Mouse (Mus musculus): ENCODE measurements around the gene Spns3. TPM values are rescaled to one million over a fixed set of nuclear protein-coding genes. Genes with fewer than 3 reads are reported as not detected.

Spns3 gene
- total and polyA plus RNA-seq, 3 experiments, result 5.2 to 12.7 TPM; not detected in 1

- TF ChIP-seq GATA1 (IDR thresholded peaks at IDR 0.05; ENCODE audit: low read depth, low read length), result peak; percentile 52; the same call in 1 of the 2 replicates
- TF ChIP-seq MAFK (IDR thresholded peaks at IDR 0.05; ENCODE audit: borderline replicate concordance, low read depth, low read length), result no peak
- TF ChIP-seq BHLHE40 (IDR thresholded peaks at IDR 0.05; ENCODE audit: borderline replicate concordance, low read depth, low read length), result peak; percentile 72
- TF ChIP-seq POLR2AphosphoS5 (IDR thresholded peaks at IDR 0.05; ENCODE audit: borderline replicate concordance, low read depth, low read length), result no peak
These were observed at the start of gene Spns3 (continued) for GRCm38 (mm10) chr11:72550134-72550988.

GRCm38 (mm10) chr11:72597780-72598179 is 47.5 kb upstream of the Spns3 start:
- Histone ChIP-seq H3K27me3 (ENCODE audit: control insufficient read depth in 1 of 2, insufficient read depth in 2 of 2, low read length in 2 of 2) (no peaks in the 10 kb centered on the region), H3K4me1 (ENCODE audit: control insufficient read depth in 1 of 2, insufficient read depth in 2 of 2, low read length in 2 of 2) (peaks cover 6 to 19% of the 10 kb centered on the region in 2 experiments), H3K9me3 (replicated peaks; ENCODE audit: insufficient read depth, low read length) (no peaks in the 10 kb centered on the region), H3K9ac (ENCODE audit: control insufficient read depth, low read depth, low read length, poor library complexity, severe bottlenecking) (no peak overlapping the region), H3K4me3 (ENCODE audit: control insufficient read depth in 1 of 2, insufficient read depth in 1 of 2, low read depth in 2 of 2, low read length in 2 of 2) (no peak overlapping the region), H3K36me3 (ENCODE audit: control insufficient read depth in 1 of 2, insufficient read depth in 2 of 2, low read length in 2 of 2) (peaks cover 0 to 13% of the 10 kb centered on the region in 2 experiments; a peak in 2 of 4 replicates), H3K79me2 (ENCODE audit: control insufficient read depth, insufficient read depth, low read length, poor library complexity) (no peaks in the 10 kb centered on the region), H3K27ac (ENCODE audit: control insufficient read depth, low read depth, low read length) (no peak overlapping the region)
- DNase-seq (ENCODE audit: low read depth, low spot score), result no peak
- no peak for TF ChIP-seq MEF2A (IDR thresholded peaks at IDR 0.05; ENCODE audit: extremely low read depth, insufficient replicate concordance, low read depth, low read length, poor library complexity, severe bottlenecking)
- TF ChIP-seq CTCF (IDR thresholded peaks at IDR 0.05 in 2 of 3, conservative IDR thresholded peaks at IDR 0.05 in 1 of 3; ENCODE audit: control insufficient read depth in 1 of 3, insufficient read depth in 1 of 3, low read depth in 2 of 3, low read length in 3 of 3, poor library complexity in 1 of 3, severe bottlenecking in 1 of 3), result no peak
- TF ChIP-seq ELF1 (IDR thresholded peaks at IDR 0.05; ENCODE audit: low read depth, low read length), result no peak
- TF ChIP-seq ZC3H11A (IDR thresholded peaks at IDR 0.05; ENCODE audit: low read depth, low read length), result no peak
- no peak for TF ChIP-seq MYC (IDR thresholded peaks at IDR 0.05; ENCODE audit: low read depth, low read length)
- TF ChIP-seq CHD1 (IDR thresholded peaks at IDR 0.05; ENCODE audit: low read depth, low read length), result no peak
- no peak for TF ChIP-seq MYB (IDR thresholded peaks at IDR 0.05; ENCODE audit: low read depth, low read length)

GRCm38 (mm10) chr11:72595010-72595737 is 44.9 kb upstream of the Spns3 start:
- peaks cover 6 to 19% of the 10 kb centered on the region in 2 experiments for H3K4me1 ChIP-seq (ENCODE audit: control insufficient read depth in 1 of 2, insufficient read depth in 2 of 2, low read length in 2 of 2)
- peaks cover 0 to 13% of the 10 kb centered on the region in 2 experiments; a peak in 2 of 4 replicates for H3K36me3 ChIP-seq (ENCODE audit: control insufficient read depth in 1 of 2, insufficient read depth in 2 of 2, low read length in 2 of 2)
- DNase-seq (ENCODE audit: low read depth, low spot score), result peak; percentile 63
- no peak overlapping the region for H3K4me3 ChIP-seq (ENCODE audit: control insufficient read depth in 1 of 2, insufficient read depth in 1 of 2, low read depth in 2 of 2, low read length in 2 of 2)
- H3K9me3 ChIP-seq (replicated peaks; ENCODE audit: insufficient read depth, low read length), result no peaks in the 10 kb centered on the region
- H3K27ac ChIP-seq (ENCODE audit: control insufficient read depth, low read depth, low read length), result no peak overlapping the region
- H3K27me3 ChIP-seq (ENCODE audit: control insufficient read depth in 1 of 2, insufficient read depth in 2 of 2, low read length in 2 of 2), result no peaks in the 10 kb centered on the region
- TF ChIP-seq ETS1 (IDR thresholded peaks at IDR 0.05; ENCODE audit: low read depth, low read length) (no peak), MYC (IDR thresholded peaks at IDR 0.05; ENCODE audit: low read depth, low read length) (no peak), POLR2AphosphoS2 (IDR thresholded peaks at IDR 0.05; ENCODE audit: low read length) (no peak), EP300 (IDR thresholded peaks at IDR 0.05; ENCODE audit: low read depth in 1 of 2, low read length in 2 of 2) (peak in 1 of 2 experiments; percentile 51; a peak in 1 of 4 replicates), NRF1 (IDR thresholded peaks at IDR 0.05; ENCODE audit: insufficient read depth, low read depth, low read length, poor library complexity, severe bottlenecking) (no peak), GATA1 (IDR thresholded peaks at IDR 0.05; ENCODE audit: low read depth, low read length) (peak; percentile 62; the same call in 1 of the 2 replicates), TCF12 (IDR thresholded peaks at IDR 0.05; ENCODE audit: low read depth, low read length) (0 out of 2 replicates have a peak, but pooled peaks have one; percentile 18), CTCF (IDR thresholded peaks at IDR 0.05 in 2 of 3, conservative IDR thresholded peaks at IDR 0.05 in 1 of 3; ENCODE audit: control insufficient read depth in 1 of 3, insufficient read depth in 1 of 3, low read depth in 2 of 3, low read length in 3 of 3, poor library complexity in 1 of 3, severe bottlenecking in 1 of 3) (no peak), MAZ (IDR thresholded peaks at IDR 0.05; ENCODE audit: low read depth, low read length) (no peak), ZC3H11A (IDR thresholded peaks at IDR 0.05; ENCODE audit: low read depth, low read length) (no peak), MXI1 (IDR thresholded peaks at IDR 0.05; ENCODE audit: low read depth, low read length) (no peak), SIN3A (IDR thresholded peaks at IDR 0.05; ENCODE audit: low read length) (no peak), RCOR1 (IDR thresholded peaks at IDR 0.05; ENCODE audit: low read depth, low read length) (no peak), ZNF384 (IDR thresholded peaks at IDR 0.05; ENCODE audit: low read depth, low read length) (peak; percentile 91), POLR2AphosphoS5 (IDR thresholded peaks at IDR 0.05; ENCODE audit: borderline replicate concordance, low read depth, low read length) (no peak), USF1 (IDR thresholded peaks at IDR 0.05; ENCODE audit: low read depth, low read length) (no peak), TAL1 (IDR thresholded peaks at IDR 0.05; ENCODE audit: low read length) (no peak), BHLHE40 (IDR thresholded peaks at IDR 0.05; ENCODE audit: borderline replicate concordance, low read depth, low read length) (no peak)
- no peak overlapping the region for H3K9ac ChIP-seq (ENCODE audit: control insufficient read depth, low read depth, low read length, poor library complexity, severe bottlenecking)
- no peaks in the 10 kb centered on the region for H3K79me2 ChIP-seq (ENCODE audit: control insufficient read depth, insufficient read depth, low read length, poor library complexity)

Data from MEL (cell line).